Mouse (Mus musculus): ENCODE measurements around the gene Stk39. TPM values are rescaled to one million over a fixed set of nuclear protein-coding genes. Genes with fewer than 3 reads are reported as not detected.

Stk39 gene
- polyA plus RNA-seq, 1 experiment from 2014 or later, result 29.0 TPM

GRCm38 (mm10) chr2:68465266-68466123 lies 6.6 kb downstream of the Stk39 start:
- Histone ChIP-seq H3K36me3 (ENCODE audit: insufficient read depth, low read length) (no peaks in the 10 kb centered on the region), H3K27ac (no peak overlapping the region), H3K4me1 (replicated peaks; ENCODE audit: insufficient read depth, low read length) (peaks cover 13% of the 10 kb centered on the region), H3K4me2 (ENCODE audit: low read length) (no peak overlapping the region), H3K4me3 (replicated peaks; ENCODE audit: low read depth, low read length) (no peak overlapping the region), H3K9me3 (replicated peaks; ENCODE audit: low read length) (no peaks in the 10 kb centered on the region), H3K27me3 (ENCODE audit: insufficient read depth, low read length) (no peaks in the 10 kb centered on the region), H3K9ac (ENCODE audit: low read depth, low read length) (no peak overlapping the region)
- WGBS, result 77% methylated on average over 19 of the region's 19 CpGs
- DNase-seq (ENCODE audit: low spot score), result no peak
- no peak for TF ChIP-seq CTCF (IDR thresholded peaks at IDR 0.05; ENCODE audit: low read depth)
- ATAC-seq (replicated peaks; ENCODE audit: low FRiP score, low read depth), result no peak

GRCm38 (mm10) chr2:68464456-68464855 lies 7.6 kb downstream of the Stk39 start:
- no peak for TF ChIP-seq CTCF (IDR thresholded peaks at IDR 0.05; ENCODE audit: low read depth)
- DNase-seq (ENCODE audit: low spot score), result no peak

DNA sequence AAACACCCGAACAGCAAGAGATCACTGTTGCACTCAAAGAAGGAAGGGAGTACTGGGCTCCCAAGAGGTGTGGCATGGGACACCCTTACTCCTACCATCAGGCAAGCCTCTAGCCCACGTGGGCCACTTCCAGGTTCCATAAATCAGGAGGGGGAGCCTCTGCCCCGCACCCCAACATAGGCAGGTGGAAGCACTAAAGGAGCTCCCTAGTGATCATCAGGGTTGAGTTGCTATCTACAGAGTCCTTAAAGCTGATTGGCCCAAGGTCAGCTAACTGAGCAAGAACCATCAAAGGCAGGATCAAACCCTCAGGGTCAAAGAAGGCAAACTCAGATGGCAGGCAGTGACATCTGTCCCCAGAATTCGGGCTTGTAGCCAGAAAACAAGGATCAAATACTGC lies 8.3 kb downstream of the Stk39 start:
- 38% methylated on average over 4 of the region's 4 CpGs for whole genome bisulfite sequencing

More at GRCm38 (mm10) chr2:68464456-68464855, 7.6 kb downstream of the Stk39 start:
- H3K9me3 ChIP-seq (replicated peaks; ENCODE audit: low read length), result no peaks in the 10 kb centered on the region
- H3K27me3 ChIP-seq (ENCODE audit: insufficient read depth, low read length), result no peaks in the 10 kb centered on the region
- no peak overlapping the region for H3K27ac ChIP-seq
- peaks cover 13% of the 10 kb centered on the region for H3K4me1 ChIP-seq (replicated peaks; ENCODE audit: insufficient read depth, low read length)
- no peak overlapping the region for H3K4me3 ChIP-seq (replicated peaks; ENCODE audit: low read depth, low read length)
- 96% methylated on average over 4 of the region's 4 CpGs for WGBS
- no peak overlapping the region for H3K9ac ChIP-seq (ENCODE audit: low read depth, low read length)
- ATAC-seq (replicated peaks; ENCODE audit: low FRiP score, low read depth), result no peak
- no peaks in the 10 kb centered on the region for H3K36me3 ChIP-seq (ENCODE audit: insufficient read depth, low read length)
- H3K4me2 ChIP-seq (ENCODE audit: low read length), result no peak overlapping the region

GRCm38 (mm10) chr2:68458115-68458514 lies 14.0 kb downstream of the Stk39 start:
- Histone ChIP-seq H3K9me3 (replicated peaks; ENCODE audit: low read length) (no peaks in the 10 kb centered on the region), H3K4me1 (replicated peaks; ENCODE audit: insufficient read depth, low read length) (no peaks in the 10 kb centered on the region), H3K4me3 (replicated peaks; ENCODE audit: low read depth, low read length) (no peak overlapping the region), H3K4me2 (ENCODE audit: low read length) (no peak overlapping the region), H3K9ac (ENCODE audit: low read depth, low read length) (no peak overlapping the region), H3K27me3 (ENCODE audit: insufficient read depth, low read length) (no peaks in the 10 kb centered on the region), H3K27ac (no peak overlapping the region), H3K36me3 (ENCODE audit: insufficient read depth, low read length) (no peaks in the 10 kb centered on the region)
- DNase-seq (ENCODE audit: low spot score) (no peak), ATAC-seq (replicated peaks; ENCODE audit: low FRiP score, low read depth) (no peak)
- TF ChIP-seq CTCF (IDR thresholded peaks at IDR 0.05; ENCODE audit: low read depth), result no peak
- WGBS, result 85% methylated on average over 5 of the region's 5 CpGs

More for the DNA sequence above, 8.3 kb downstream of the Stk39 start:
- H3K4me2 ChIP-seq (ENCODE audit: low read length), result no peak overlapping the region
- H3K4me3 ChIP-seq (replicated peaks; ENCODE audit: low read depth, low read length), result no peak overlapping the region
- peaks cover 13% of the 10 kb centered on the region for H3K4me1 ChIP-seq (replicated peaks; ENCODE audit: insufficient read depth, low read length)
- no peak overlapping the region for H3K27ac ChIP-seq
- H3K36me3 ChIP-seq (ENCODE audit: insufficient read depth, low read length), result no peaks in the 10 kb centered on the region
- no peak for DNase-seq (ENCODE audit: low spot score)
- no peaks in the 10 kb centered on the region for H3K27me3 ChIP-seq (ENCODE audit: insufficient read depth, low read length)
- ATAC-seq (replicated peaks; ENCODE audit: low FRiP score, low read depth), result no peak
- H3K9me3 ChIP-seq (replicated peaks; ENCODE audit: low read length), result no peaks in the 10 kb centered on the region
- no peak for TF ChIP-seq CTCF (IDR thresholded peaks at IDR 0.05; ENCODE audit: low read depth)
- H3K9ac ChIP-seq (ENCODE audit: low read depth, low read length), result no peak overlapping the region

GRCm38 (mm10) chr2:68457455-68458032 lies 14.5 kb downstream of the Stk39 start:
- no peak overlapping the region for H3K27ac ChIP-seq
- ATAC-seq (replicated peaks; ENCODE audit: low FRiP score, low read depth) (no peak), DNase-seq (ENCODE audit: low spot score) (no peak)
- no peaks in the 10 kb centered on the region for H3K9me3 ChIP-seq (replicated peaks; ENCODE audit: low read length)
- no peak overlapping the region for H3K4me2 ChIP-seq (ENCODE audit: low read length)
- no peaks in the 10 kb centered on the region for H3K36me3 ChIP-seq (ENCODE audit: insufficient read depth, low read length)
- no peak for TF ChIP-seq CTCF (IDR thresholded peaks at IDR 0.05; ENCODE audit: low read depth)
- H3K9ac ChIP-seq (ENCODE audit: low read depth, low read length), result no peak overlapping the region
- no peaks in the 10 kb centered on the region for H3K4me1 ChIP-seq (replicated peaks; ENCODE audit: insufficient read depth, low read length)
- H3K4me3 ChIP-seq (replicated peaks; ENCODE audit: low read depth, low read length), result no peak overlapping the region
- no peaks in the 10 kb centered on the region for H3K27me3 ChIP-seq (ENCODE audit: insufficient read depth, low read length)
- 46% methylated on average over 6 of the region's 6 CpGs for WGBS

GRCm38 (mm10) chr2:68456899-68457298 lies 15.2 kb downstream of the Stk39 start:
- Histone ChIP-seq H3K4me3 (replicated peaks; ENCODE audit: low read depth, low read length) (no peak overlapping the region), H3K27me3 (ENCODE audit: insufficient read depth, low read length) (no peaks in the 10 kb centered on the region), H3K9ac (ENCODE audit: low read depth, low read length) (no peak overlapping the region), H3K4me1 (replicated peaks; ENCODE audit: insufficient read depth, low read length) (no peaks in the 10 kb centered on the region), H3K36me3 (ENCODE audit: insufficient read depth, low read length) (no peaks in the 10 kb centered on the region), H3K27ac (no peak overlapping the region), H3K4me2 (ENCODE audit: low read length) (no peak overlapping the region), H3K9me3 (replicated peaks; ENCODE audit: low read length) (no peaks in the 10 kb centered on the region)
- ATAC-seq (replicated peaks; ENCODE audit: low FRiP score, low read depth) (no peak), DNase-seq (ENCODE audit: low spot score) (no peak)
- 41% methylated on average over 6 of the region's 6 CpGs for WGBS
- no peak for TF ChIP-seq CTCF (IDR thresholded peaks at IDR 0.05; ENCODE audit: low read depth)

Measured in kidney, postnatal 0 days (tissue).